Mouse (Mus musculus): ENCODE measurements around the gene Tbx18.

The Tbx18 gene

GRCm38 (mm10) chr9:87730961-87731535 is at the start of gene Tbx18:
Tbx18 (minus strand) TSS chr9:87731260.
- peak; percentile 79 for DNase-seq (ENCODE audit: low read depth, low spot score)

GRCm38 (mm10) chr9:87773951-87774350 is 42.9 kb upstream of the Tbx18 start:
- no peak for DNase-seq (ENCODE audit: low read depth, low spot score)

- no peak for DNase-seq (ENCODE audit: low read depth, low spot score)
These were observed 24.6 kb upstream of the Tbx18 start for GRCm38 (mm10) chr9:87755621-87756020.

GRCm38 (mm10) chr9:87741599-87741998 is 10.5 kb upstream of the Tbx18 start:
- no peak for DNase-seq (ENCODE audit: low read depth, low spot score)

GRCm38 (mm10) chr9:87740667-87741066 is 9.6 kb upstream of the Tbx18 start:
- DNase-seq (ENCODE audit: low read depth, low spot score), result no peak

GRCm38 (mm10) chr9:87740241-87740645 is 9.2 kb upstream of the Tbx18 start:
- DNase-seq (ENCODE audit: low read depth, low spot score), result no peak

GRCm38 (mm10) chr9:87739543-87740161 is 8.6 kb upstream of the Tbx18 start:
- DNase-seq (ENCODE audit: low read depth, low spot score), result no peak

- no peak for DNase-seq (ENCODE audit: low read depth, low spot score)
These were observed 7.9 kb upstream of the Tbx18 start for GRCm38 (mm10) chr9:87738766-87739542.

- no peak for DNase-seq (ENCODE audit: low read depth, low spot score)
These were observed 7.1 kb upstream of the Tbx18 start for GRCm38 (mm10) chr9:87738123-87738522.

- DNase-seq (ENCODE audit: low read depth, low spot score), result no peak
These were observed 6.2 kb upstream of the Tbx18 start for GRCm38 (mm10) chr9:87737271-87737670.

GRCm38 (mm10) chr9:87735046-87735445 is 4.0 kb upstream of the Tbx18 start:
- DNase-seq (ENCODE audit: low read depth, low spot score), result no peak

GRCm38 (mm10) chr9:87734631-87735030 is 3.6 kb upstream of the Tbx18 start:
- DNase-seq (ENCODE audit: low read depth, low spot score), result no peak

GRCm38 (mm10) chr9:87733732-87734131 is 2.7 kb upstream of the Tbx18 start:
- DNase-seq (ENCODE audit: low read depth, low spot score), result no peak

- no peak for DNase-seq (ENCODE audit: low read depth, low spot score)
These were observed 2.2 kb upstream of the Tbx18 start for GRCm38 (mm10) chr9:87733236-87733630.

GRCm38 (mm10) chr9:87732416-87733235 is 1.6 kb upstream of the Tbx18 start:
- no peak for DNase-seq (ENCODE audit: low read depth, low spot score)

- DNase-seq (ENCODE audit: low read depth, low spot score), result no peak
These were observed 644 bp downstream of the Tbx18 start for GRCm38 (mm10) chr9:87730271-87730960.

- DNase-seq (ENCODE audit: low read depth, low spot score), result no peak
These were observed 1.5 kb downstream of the Tbx18 start for GRCm38 (mm10) chr9:87729316-87730270.

- no peak for DNase-seq (ENCODE audit: low read depth, low spot score)
These were observed 3.0 kb downstream of the Tbx18 start for GRCm38 (mm10) chr9:87728107-87728506.

GRCm38 (mm10) chr9:87727155-87727953 is 3.7 kb downstream of the Tbx18 start:
- DNase-seq (ENCODE audit: low read depth, low spot score), result no peak
